Mouse (Mus musculus): Measurements from ENCODE around the gene Btbd18.
A peak's percentile ranks its signal among the peaks of the same experiment; 100 is the strongest.

The Btbd18 gene

GRCm38 (mm10) chr2:84705295-84705694 lies 46.4 kb downstream of the Btbd18 start:
- no peak for DNase-seq

GRCm38 (mm10) chr2:84707523-84707922 lies 48.6 kb downstream of the Btbd18 start:
- DNase-seq, result no peak

GRCm38 (mm10) chr2:84711898-84712297 lies 53.0 kb downstream of the Btbd18 start:
- no peak for DNase-seq

GRCm38 (mm10) chr2:84714422-84714810 lies 55.5 kb downstream of the Btbd18 start:
- no peak for DNase-seq

GRCm38 (mm10) chr2:84714811-84715561 lies 56.1 kb downstream of the Btbd18 start, which contains the start of gene Zdhhc5:
Gene Zdhhc5, minus strand, starts transcription at chr2:84715180.
- DNase-seq, result peak; percentile 99

GRCm38 (mm10) chr2:84715562-84716361 lies 56.9 kb downstream of the Btbd18 start:
- peak; percentile 69 for DNase-seq

GRCm38 (mm10) chr2:84716423-84717355 lies 57.8 kb downstream of the Btbd18 start:
- DNase-seq, result no peak

GRCm38 (mm10) chr2:84717357-84717756 lies 58.5 kb downstream of the Btbd18 start:
- no peak for DNase-seq

All from thymus, postnatal 4 days (tissue).